Mouse (Mus musculus): Measurements from ENCODE around the gene L2hgdh.
A peak's percentile ranks its signal among the peaks of the same experiment; 100 is the strongest.

Gene L2hgdh

DNA sequence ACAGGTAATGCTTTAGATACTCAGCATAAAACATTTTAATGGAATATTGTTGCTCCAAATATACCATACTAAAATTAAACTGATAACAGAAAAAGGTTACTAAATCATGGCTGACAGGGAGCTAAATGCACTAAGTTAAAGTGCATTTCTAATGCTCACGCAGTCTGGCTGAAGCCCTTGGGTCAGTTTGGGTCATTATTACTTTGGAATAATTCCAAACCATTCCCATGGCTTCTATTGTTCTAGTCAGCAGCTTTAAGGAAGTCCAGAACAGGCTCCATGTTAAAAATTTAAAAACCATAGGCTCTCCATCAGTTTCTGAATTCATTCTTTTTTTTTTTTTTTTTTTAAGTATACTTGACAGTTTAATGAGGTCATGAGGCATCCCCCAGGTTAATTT lies 50.5 kb downstream of the L2hgdh start:
- DNase-seq (ENCODE audit: low read depth, low spot score) = no peak

DNA sequence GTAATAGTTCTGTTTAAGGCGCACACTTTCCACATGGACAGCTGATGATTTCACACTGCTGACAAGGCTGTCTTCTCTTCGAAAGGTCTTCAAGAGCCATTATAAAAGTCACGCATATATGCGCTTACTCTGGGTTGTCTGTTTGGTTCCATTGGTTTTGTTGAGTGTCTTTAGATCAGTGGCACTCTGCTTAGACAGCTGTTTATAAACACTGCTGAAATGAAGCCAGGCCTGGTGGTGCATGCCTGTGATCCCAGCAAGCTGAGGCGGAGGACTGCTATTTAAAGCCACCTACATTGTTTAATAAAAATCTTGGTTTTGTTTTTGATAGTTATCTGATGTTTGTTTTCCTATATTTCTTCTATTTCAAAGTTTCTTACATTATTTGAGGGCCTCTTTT lies 58.0 kb downstream of the L2hgdh start:
- no peak for DNase-seq (ENCODE audit: low read depth, low spot score)

DNA sequence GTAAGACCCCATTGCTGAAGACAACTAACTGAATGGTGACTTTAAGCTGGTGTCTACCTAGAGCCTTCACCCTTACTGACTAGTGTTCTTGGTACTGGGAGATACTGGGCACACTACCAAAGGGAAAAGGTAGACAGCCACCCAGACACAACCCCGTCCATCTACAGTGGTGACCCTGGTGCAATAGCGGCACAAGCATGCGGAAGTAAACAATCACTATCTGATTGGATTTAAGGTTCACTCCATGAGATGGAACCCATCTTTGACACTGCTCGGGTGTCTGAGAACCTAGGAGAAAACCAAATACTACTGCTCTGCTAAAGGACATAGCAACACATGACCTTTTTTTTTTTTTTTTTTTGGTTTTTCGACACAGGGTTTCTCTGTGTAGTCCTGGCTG lies 63.0 kb downstream of the L2hgdh start:
- no peak for DNase-seq (ENCODE audit: low read depth, low spot score)

DNA sequence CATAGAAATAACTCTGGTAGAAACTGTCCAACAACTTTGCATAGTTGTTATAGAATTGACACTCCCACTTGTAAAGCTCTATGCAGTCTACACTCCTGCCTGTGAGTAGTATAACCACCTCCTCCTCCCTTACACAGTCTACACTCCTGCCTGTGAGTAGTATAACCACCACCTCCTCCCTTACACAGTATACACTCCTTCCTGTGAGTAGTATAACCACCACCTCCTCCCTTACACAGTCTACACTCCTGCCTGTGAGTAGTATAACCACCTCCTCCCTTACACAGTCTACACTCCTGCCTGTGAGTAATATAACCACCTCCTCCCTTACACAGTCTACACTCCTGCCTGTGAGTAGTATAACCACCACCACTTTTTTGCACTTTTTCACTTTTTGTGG lies 70.7 kb downstream of the L2hgdh start:
- DNase-seq (ENCODE audit: low read depth, low spot score) = peak; percentile 57

DNA sequence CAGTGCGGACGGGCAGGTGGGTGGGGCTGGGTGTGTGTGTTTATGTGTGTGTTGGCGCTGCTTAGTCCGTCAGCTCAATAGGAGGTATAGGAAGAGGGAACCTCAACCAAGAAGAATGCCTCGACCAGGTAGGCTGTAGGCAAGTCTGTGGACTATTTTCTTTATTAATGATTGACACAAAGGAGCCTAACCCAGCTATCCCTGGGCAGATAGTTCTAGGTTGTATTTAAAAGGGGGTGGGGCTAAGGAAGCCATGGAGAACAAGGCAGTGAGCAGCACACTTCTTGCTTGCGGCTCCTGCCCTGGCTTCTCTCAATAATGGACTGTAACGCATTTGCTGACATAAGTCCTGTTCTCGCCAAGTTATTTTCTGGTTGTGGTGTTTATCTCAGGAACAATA lies 75.2 kb downstream of the L2hgdh start:
- no peak for DNase-seq (ENCODE audit: low read depth, low spot score)

DNA sequence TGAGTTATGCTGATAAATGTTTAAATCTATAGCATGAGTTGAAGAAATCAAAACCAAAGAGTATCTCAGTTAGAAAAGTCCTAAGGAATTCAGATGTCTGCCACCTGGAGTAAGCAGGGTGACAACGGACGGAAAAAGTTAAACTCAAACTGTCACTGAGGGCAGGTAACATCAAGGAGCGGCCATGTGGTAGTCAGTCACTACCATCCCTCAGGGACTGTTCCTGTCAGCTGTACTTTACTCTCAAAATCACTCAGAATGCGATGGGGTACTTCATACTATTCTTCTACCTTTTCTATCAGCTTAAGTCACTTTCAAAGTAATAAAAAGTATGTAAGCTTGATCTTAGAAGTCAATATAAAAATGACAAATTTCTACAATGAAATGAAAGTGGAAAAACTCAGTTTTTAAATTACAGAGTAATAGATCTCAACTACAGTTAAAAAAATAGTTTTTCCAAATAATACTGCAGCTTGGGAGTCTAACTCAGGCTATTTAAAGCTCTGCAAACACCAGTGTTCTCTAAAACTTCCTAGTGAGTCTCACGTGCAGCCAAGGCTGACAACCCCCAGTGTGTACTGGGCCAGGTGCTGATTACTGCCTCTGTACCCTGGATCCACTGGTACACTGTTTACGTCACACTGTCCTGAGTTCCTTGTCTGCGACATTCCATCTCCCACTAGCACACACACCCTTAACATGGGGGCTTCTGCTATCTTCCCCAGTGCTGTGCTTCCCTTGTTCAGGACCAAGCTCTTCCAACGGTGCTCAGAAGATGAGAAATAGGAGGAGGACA lies 78.7 kb downstream of the L2hgdh start:
- no peak for DNase-seq (ENCODE audit: low read depth, low spot score)

DNA sequence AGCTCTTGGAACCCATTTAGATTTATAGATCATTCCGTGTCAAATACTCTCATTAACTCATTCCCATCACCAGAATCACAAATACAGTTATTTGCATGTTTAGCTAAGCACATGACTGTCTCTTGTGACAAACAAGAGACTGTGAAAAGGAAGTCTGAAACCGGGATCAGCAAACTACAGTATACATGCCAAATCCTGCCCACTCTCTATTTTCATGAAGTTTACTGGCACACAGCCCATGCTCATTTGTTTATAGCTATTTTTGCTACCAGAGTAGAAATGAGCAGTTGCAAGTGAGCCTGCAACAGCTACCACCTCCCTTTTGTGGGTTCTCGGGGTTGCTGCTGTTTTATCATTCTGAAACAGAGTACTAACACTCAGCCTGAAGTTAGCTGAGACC lies 79.8 kb downstream of the L2hgdh start:
- no peak for DNase-seq (ENCODE audit: low read depth, low spot score)

DNA sequence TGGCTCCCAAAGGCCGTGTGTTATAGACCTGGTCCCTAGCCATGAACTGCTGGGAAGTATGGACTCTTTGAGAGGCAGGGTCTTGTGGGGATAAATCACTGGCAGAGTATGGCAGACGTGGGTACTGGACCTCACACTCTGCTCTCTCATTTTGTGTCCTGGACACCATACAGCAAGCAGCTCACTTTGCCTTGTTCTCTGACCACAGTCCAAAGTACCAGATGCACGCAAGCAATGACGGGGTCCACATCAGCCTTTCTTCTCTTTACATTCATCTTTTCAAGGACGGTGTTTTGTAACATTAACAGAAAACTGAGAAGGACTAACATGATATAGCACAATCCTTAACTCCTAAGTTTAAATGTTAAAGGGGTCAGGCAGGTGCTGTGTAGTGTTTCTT lies 81.8 kb downstream of the L2hgdh start:
- no peak for DNase-seq (ENCODE audit: low read depth, low spot score)
